Mouse (Mus musculus) lung, adult 2 months (tissue): ENCODE results near the gene Eloa.

ENCODE experiments used
- CTCF ChIP-seq: fragments of 200-500 bp; IDR thresholded peaks from 2 replicates; pipeline ENCODE4 v1.5.1; 2011; ENCODE audit warnings: mild to moderate bottlenecking, low read length, control low read depth; ENCODE audit not compliant: insufficient read depth
- POLR2A ChIP-seq: fragments of 200-500 bp; IDR thresholded peaks from 2 replicates; pipeline ENCODE4 v1.6.1; 2011; ENCODE audit warnings: low read depth, mild to moderate bottlenecking, control low read depth, low read length, borderline replicate concordance; ENCODE audit errors: extremely low read depth

DNA sequence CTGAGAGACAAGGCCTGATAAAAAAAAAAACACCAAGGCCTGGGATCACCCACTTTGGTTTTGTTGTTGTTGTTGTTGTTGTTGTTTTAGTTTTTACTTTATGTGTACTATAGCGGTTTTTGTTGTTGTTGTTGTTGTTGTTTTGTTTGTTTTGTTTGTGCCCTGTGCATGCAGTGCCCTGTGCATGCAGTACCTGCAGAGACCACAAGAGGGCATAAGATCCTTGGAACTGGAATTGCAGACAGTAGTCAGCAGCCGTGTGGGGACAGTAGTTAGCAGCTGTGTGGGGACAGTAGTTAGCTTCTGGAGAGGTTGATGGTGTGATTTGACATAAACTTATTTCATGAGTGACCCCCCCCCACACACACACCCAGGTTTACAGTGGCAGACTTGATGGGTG lies 67.3 kb downstream of the Eloa start:
- TF ChIP-seq CTCF (peak; percentile 97), POLR2A (no peak)
